Mouse (Mus musculus) heart, adult 18-20 months (tissue): ENCODE data around the gene Eva1b. TPM values are rescaled to one million over a fixed set of nuclear protein-coding genes. Genes with fewer than 3 reads are reported as not detected.
"Not testable (repeated sequence)": the region's sequence is repeated elsewhere in the genome, so short reads cannot be mapped to it uniquely, and the experiment has no call there.

ENCODE experiments used
- DNase-seq, 2 experiments: peaks; one replicate each; pipeline ENCODE4 v3.0.0; 2021 to 2022; ENCODE audit warnings: mixed read lengths in 1 of 2
- total RNA-seq, 2 experiments: library from RNA; stranded (reverse); gene quantifications; 2 replicates each; pipeline ENCODE4 v1.2.3; 2021

The Eva1b gene
- total RNA-seq, 2 experiments from 2014 or later = 8.8 to 9.5 TPM

GRCm38 (mm10) chr4:126155183-126155582 lies 7.6 kb downstream of the Eva1b start:
- DNase-seq = no peak

GRCm38 (mm10) chr4:126155869-126156268 lies 8.3 kb downstream of the Eva1b start:
- DNase-seq = no peak

- no peak for DNase-seq
Measured at GRCm38 (mm10) chr4:126156617-126157016, 9.1 kb downstream of the Eva1b start.

GRCm38 (mm10) chr4:126157562-126157961 lies 10.0 kb downstream of the Eva1b start:
- no peak for DNase-seq

GRCm38 (mm10) chr4:126159455-126159854 lies 11.9 kb downstream of the Eva1b start:
- DNase-seq = no peak

GRCm38 (mm10) chr4:126160981-126161380 lies 13.4 kb downstream of the Eva1b start:
- DNase-seq = no peak

- no peak for DNase-seq
Measured at GRCm38 (mm10) chr4:126161456-126161855, 13.9 kb downstream of the Eva1b start.

- no peak for DNase-seq
Measured at GRCm38 (mm10) chr4:126161986-126162385, 14.4 kb downstream of the Eva1b start.

GRCm38 (mm10) chr4:126162544-126163066 lies 15.1 kb downstream of the Eva1b start:
- peak; percentile 93 to 96 for DNase-seq

- DNase-seq = peak in 1 of 2 experiments; percentile 34
Measured at GRCm38 (mm10) chr4:126163067-126163659, 15.6 kb downstream of the Eva1b start, which contains the start of gene Sh3d21. Sh3d21 (minus strand) TSS chr4:126163491.

- DNase-seq = no peak
Measured at GRCm38 (mm10) chr4:126163685-126164084, 16.1 kb downstream of the Eva1b start.

- not testable (repeated sequence) for DNase-seq
Measured at GRCm38 (mm10) chr4:126165092-126165491, 17.5 kb downstream of the Eva1b start.

- peak; percentile 61 to 66 for DNase-seq
Measured at GRCm38 (mm10) chr4:126166084-126166483, 18.5 kb downstream of the Eva1b start.

GRCm38 (mm10) chr4:126168851-126169250 lies 21.3 kb downstream of the Eva1b start:
- no peak for DNase-seq

GRCm38 (mm10) chr4:126170737-126171136 lies 23.2 kb downstream of the Eva1b start:
- not testable (repeated sequence) for DNase-seq

- no peak for DNase-seq
Measured at GRCm38 (mm10) chr4:126173800-126174199, 26.3 kb downstream of the Eva1b start.

- not testable (repeated sequence) for DNase-seq
Measured at GRCm38 (mm10) chr4:126175980-126176379, 28.4 kb downstream of the Eva1b start.

- peak; percentile 65 for DNase-seq
Measured at GRCm38 (mm10) chr4:126181170-126181957, 33.8 kb downstream of the Eva1b start.

- DNase-seq = no peak
Measured at GRCm38 (mm10) chr4:126183034-126183433, 35.5 kb downstream of the Eva1b start.

- DNase-seq = no peak
Measured at GRCm38 (mm10) chr4:126187096-126187495, 39.6 kb downstream of the Eva1b start.

- DNase-seq = no peak
Measured at GRCm38 (mm10) chr4:126190636-126191035, 43.1 kb downstream of the Eva1b start.

GRCm38 (mm10) chr4:126194216-126194615 lies 46.7 kb downstream of the Eva1b start:
- no peak for DNase-seq

GRCm38 (mm10) chr4:126194916-126195315 lies 47.4 kb downstream of the Eva1b start:
- DNase-seq = no peak
